In the genomic region with DNA sequence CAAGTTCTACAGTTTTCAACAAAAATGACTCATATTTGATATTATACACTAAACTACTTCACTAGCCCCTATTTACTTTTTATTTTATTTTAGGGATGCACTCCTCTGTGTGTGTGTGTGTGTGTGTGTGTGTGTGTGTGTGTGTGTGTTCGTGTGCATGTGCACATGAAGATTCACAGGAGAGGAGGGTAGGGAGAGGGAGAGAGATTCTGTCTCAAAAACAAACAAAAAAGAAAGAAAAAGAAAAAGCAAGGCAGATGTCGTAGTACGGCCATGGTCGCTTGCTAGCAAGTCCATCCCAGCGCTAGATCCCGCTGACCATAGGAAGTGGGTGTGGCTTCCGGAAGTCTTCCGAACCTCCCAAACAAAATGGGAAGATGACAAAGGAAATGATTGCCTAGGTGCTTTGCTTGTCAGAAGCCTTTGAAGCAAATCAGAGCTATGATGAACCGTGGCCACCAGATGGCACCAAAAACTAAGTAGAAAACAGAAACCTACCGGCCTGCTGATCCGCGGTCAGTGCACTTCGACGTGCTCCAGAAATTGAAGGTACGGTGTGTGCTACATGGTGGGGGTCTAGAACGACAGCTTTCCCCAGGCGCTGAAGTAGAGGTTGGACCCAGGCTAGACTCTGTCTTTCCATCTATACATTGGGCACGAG, we compare ENCODE assay signal across 8 mouse cellular contexts. TPM values are rescaled to one million over a fixed set of nuclear protein-coding genes. Genes with fewer than 3 reads are reported as not detected.
DNase-seq lines count a peak whose midpoint lies in the region; ATAC-seq and TF ChIP-seq lines count a peak whose summit lies in the region.

No protein-coding gene starts in this region.

- peak overlapping the region; percentile 53 for H3K4me2 ChIP-seq in embryonic facial prominence, embryonic 13.5 days
- H3K4me2 ChIP-seq in limb, embryonic 12.5 days: peak overlapping the region; percentile 30
- peak overlapping the region; percentile 53 for H3K4me2 ChIP-seq in midbrain, embryonic 14.5 days (ENCODE audit: low read length)

- no peak for TF ChIP-seq POLR2A in heart, adult 2 months (IDR thresholded peaks at IDR 0.05; ENCODE audit: insufficient read depth, low read depth, low read length)
- TF ChIP-seq POLR2A in kidney, adult 2 months (IDR thresholded peaks at IDR 0.05; ENCODE audit: low read depth, low read length): no peak

- no peak overlapping the region for H3K27ac ChIP-seq in embryonic facial prominence, embryonic 13.5 days
- no peak overlapping the region for H3K27ac ChIP-seq in heart, adult 2 months
- no peak overlapping the region for H3K27ac ChIP-seq in kidney, adult 2 months (ENCODE audit: insufficient read depth, low read depth, low read length)
- H3K27ac ChIP-seq in limb, embryonic 12.5 days: no peak overlapping the region
- no peak overlapping the region for H3K27ac ChIP-seq in midbrain, embryonic 14.5 days (replicated peaks; ENCODE audit: low read depth, low read length)

- 2% methylated on average over 18 of the region's 18 CpGs for WGBS in embryonic facial prominence, embryonic 13.5 days
- 3% methylated on average over 18 of the region's 18 CpGs for WGBS in heart, adult 2 months
- WGBS in kidney, adult 2 months: 3% methylated on average over 18 of the region's 18 CpGs
- 4% methylated on average over 18 of the region's 18 CpGs for WGBS in limb, embryonic 12.5 days
- 3% methylated on average over 18 of the region's 18 CpGs for WGBS in midbrain, embryonic 14.5 days

- H3K4me3 ChIP-seq in embryonic facial prominence, embryonic 13.5 days: peak overlapping the region; percentile 28
- H3K4me3 ChIP-seq in heart, adult 2 months: no peak overlapping the region
- no peak overlapping the region for H3K4me3 ChIP-seq in kidney, adult 2 months (ENCODE audit: insufficient read depth, low read depth, low read length)
- peak overlapping the region; percentile 11; the same call in 1 of the 2 replicates for H3K4me3 ChIP-seq in limb, embryonic 12.5 days (replicated peaks)
- H3K4me3 ChIP-seq in midbrain, embryonic 14.5 days (replicated peaks; ENCODE audit: low read depth, low read length): peak overlapping the region; percentile 29

- DNase-seq in 416B (ENCODE audit: low read depth): peak; percentile 94
- peak; percentile 52 to 59 for DNase-seq in adrenal gland, postnatal 4 days (ENCODE audit: low spot score in 2 of 2)
- peak; percentile 80 to 82 for DNase-seq in heart, adult 2 months
- peak; percentile 88 for DNase-seq in kidney, adult 2 months
- DNase-seq in midbrain, embryonic 14.5 days: peak; percentile 95
- peak; percentile 58 for DNase-seq in spleen, adult 12 weeks (ENCODE audit: low spot score)

- H3K36me3 ChIP-seq in embryonic facial prominence, embryonic 13.5 days: no peaks in the 10 kb centered on the region
- H3K36me3 ChIP-seq in heart, adult 2 months (ENCODE audit: control insufficient read depth, insufficient read depth, low read length): no peaks in the 10 kb centered on the region
- no peaks in the 10 kb centered on the region for H3K36me3 ChIP-seq in kidney, adult 2 months (ENCODE audit: control insufficient read depth, insufficient read depth, low read length)
- H3K36me3 ChIP-seq in limb, embryonic 12.5 days: no peaks in the 10 kb centered on the region
- no peaks in the 10 kb centered on the region for H3K36me3 ChIP-seq in midbrain, embryonic 14.5 days (ENCODE audit: control insufficient read depth, insufficient read depth, low read length)

- no peaks in the 10 kb centered on the region for H3K79me2 ChIP-seq in heart, adult 2 months (replicated peaks; ENCODE audit: control insufficient read depth, insufficient read depth, low read length)

- TF ChIP-seq EP300 in heart, adult 2 months (IDR thresholded peaks at IDR 0.05; ENCODE audit: insufficient read depth, low read depth, low read length): peak; percentile 79; the same call in 1 of the 2 replicates

- 0 out of 2 replicates have a peak, but pooled peaks cover 6% of the 10 kb centered on the region for H3K27me3 ChIP-seq in embryonic facial prominence, embryonic 13.5 days
- H3K27me3 ChIP-seq in heart, adult 2 months (ENCODE audit: control insufficient read depth, insufficient read depth, low read length): no peaks in the 10 kb centered on the region
- no peaks in the 10 kb centered on the region for H3K27me3 ChIP-seq in kidney, adult 2 months (replicated peaks; ENCODE audit: control insufficient read depth, insufficient read depth, low read length)
- H3K27me3 ChIP-seq in limb, embryonic 12.5 days: peaks cover 12% of the 10 kb centered on the region
- H3K27me3 ChIP-seq in midbrain, embryonic 14.5 days (ENCODE audit: control insufficient read depth, insufficient read depth, low read length): 0 out of 2 replicates have a peak, but pooled peaks cover 4% of the 10 kb centered on the region

- H3K4me1 ChIP-seq in embryonic facial prominence, embryonic 13.5 days: no peaks in the 10 kb centered on the region; the same call in 1 of the 2 replicates
- H3K4me1 ChIP-seq in heart, adult 2 months (ENCODE audit: control insufficient read depth, insufficient read depth, low read length): peaks cover 3% of the 10 kb centered on the region
- H3K4me1 ChIP-seq in kidney, adult 2 months (ENCODE audit: control insufficient read depth, insufficient read depth, low read length): peaks cover 2% of the 10 kb centered on the region; the same call in 1 of the 2 replicates
- H3K4me1 ChIP-seq in limb, embryonic 12.5 days (replicated peaks): no peaks in the 10 kb centered on the region
- H3K4me1 ChIP-seq in midbrain, embryonic 14.5 days (ENCODE audit: control insufficient read depth, insufficient read depth, low read length): no peaks in the 10 kb centered on the region

- H3K9ac ChIP-seq in embryonic facial prominence, embryonic 13.5 days: peak overlapping the region; percentile 62; the same call in 1 of the 2 replicates
- no peak overlapping the region for H3K9ac ChIP-seq in heart, adult 2 months (ENCODE audit: low read depth, low read length)
- H3K9ac ChIP-seq in limb, embryonic 12.5 days (replicated peaks): no peak overlapping the region
- peak overlapping the region; percentile 39; the same call in 1 of the 2 replicates for H3K9ac ChIP-seq in midbrain, embryonic 14.5 days (replicated peaks; ENCODE audit: low read length)

- no peaks in the 10 kb centered on the region for H3K9me3 ChIP-seq in embryonic facial prominence, embryonic 13.5 days
- H3K9me3 ChIP-seq in limb, embryonic 12.5 days: no peaks in the 10 kb centered on the region
- H3K9me3 ChIP-seq in midbrain, embryonic 14.5 days (ENCODE audit: control insufficient read depth, low read length): no peaks in the 10 kb centered on the region

- peak; percentile 96 for TF ChIP-seq CTCF in heart, adult 2 months (IDR thresholded peaks at IDR 0.05)
- peak; percentile 76 for TF ChIP-seq CTCF in kidney, adult 2 months (conservative IDR thresholded peaks at IDR 0.05; ENCODE audit: insufficient read depth, insufficient read length, low read depth, low read length)

- intact Hi-C loops in heart, adult 2 months (cut with DNase I): loop anchor here (1.0 to 10.0 kb wide), 2 partner anchors 154 to 434 kb away; no protein-coding TSS in a partner anchor

- peak; percentile 62 for ATAC-seq in embryonic facial prominence, embryonic 13.5 days (ENCODE audit: insufficient number of reproducible peaks, insufficient read depth, low FRiP score, low TSS enrichment, low read depth)
- 0 out of 2 replicates have a peak, but pooled peaks have one; percentile 63 for ATAC-seq in limb, embryonic 12.5 days (ENCODE audit: insufficient number of reproducible peaks, insufficient read depth, low FRiP score, low TSS enrichment, low read depth)
- peak; percentile 72; the same call in 1 of the 2 replicates for ATAC-seq in midbrain, embryonic 14.5 days (ENCODE audit: low FRiP score, low TSS enrichment)

RNA-seq across cellular contexts. Expression of gene Spns3, which starts 20.1 kb away (rescaled TPM):
- under 1 TPM; 0.45 to 0.50 TPM for total RNA-seq in adrenal gland, postnatal 4 days (2021)
- 0.27 and 0.37 TPM in 2 replicates for polyA plus RNA-seq in embryonic facial prominence, embryonic 13.5 days (2015; fragmentation: Nextera tagmentation; extraction: Ambion mirVana)
- not detected for total RNA-seq in heart, adult 2 months (2021)
- polyA plus RNA-seq in heart, adult 2 months (2012; rRNA removed): 0.20 and 0.31 TPM in 2 replicates
- polyA plus RNA-seq in kidney, adult 2 months (2012; rRNA removed): 8.9 and 9.4 TPM in 2 replicates
- not detected in 2 replicates for polyA plus RNA-seq in limb, embryonic 12.5 days (2016; fragmentation: Nextera tagmentation; extraction: Ambion mirVana)
- polyA plus RNA-seq in midbrain, embryonic 14.5 days (2014; fragmentation: Nextera tagmentation; extraction: Ambion mirVana): 0.11 TPM in 1 of 2 replicates, not detected in the other

RNA-seq across cellular contexts. Expression of gene Ube2g1, which starts 36.6 kb away (rescaled TPM):
- total RNA-seq in adrenal gland, postnatal 4 days (2021): 10 to 100 TPM; 47.0 to 48.1 TPM
- 75.3 and 84.7 TPM in 2 replicates for polyA plus RNA-seq in embryonic facial prominence, embryonic 13.5 days (2015; fragmentation: Nextera tagmentation; extraction: Ambion mirVana)
- total RNA-seq in heart, adult 2 months (2021): 10 to 100 TPM; 53.8 to 65.0 TPM
- polyA plus RNA-seq in heart, adult 2 months (2012; rRNA removed): 14.0 and 24.5 TPM in 2 replicates
- polyA plus RNA-seq in kidney, adult 2 months (2012; rRNA removed): 8.4 and 8.9 TPM in 2 replicates
- 83.3 and 92.9 TPM in 2 replicates for polyA plus RNA-seq in limb, embryonic 12.5 days (2016; fragmentation: Nextera tagmentation; extraction: Ambion mirVana)
- polyA plus RNA-seq in midbrain, embryonic 14.5 days (2014; fragmentation: Nextera tagmentation; extraction: Ambion mirVana): 87.2 and 111 TPM in 2 replicates

Comparison
In these comparisons a context has a peak if more than half of its experiments do, and no peak if none do; other contexts are left out.
1. H3K4me3 ChIP-seq: peak in embryonic facial prominence, embryonic 13.5 days (single experiment), limb, embryonic 12.5 days (single experiment) and midbrain, embryonic 14.5 days (single experiment); none in heart, adult 2 months (single experiment) and kidney, adult 2 months (single experiment).
2. H3K9ac ChIP-seq: peak in embryonic facial prominence, embryonic 13.5 days (single experiment) and midbrain, embryonic 14.5 days (single experiment); none in heart, adult 2 months (single experiment) and limb, embryonic 12.5 days (single experiment).
3. Peak in every context shown above with its lines, with median percentiles within 50 percentile points of each other: DNase-seq, ATAC-seq and H3K4me2 ChIP-seq.